Mouse (Mus musculus): ENCODE measurements around the gene Fam129b. TPM values are rescaled to one million over a fixed set of nuclear protein-coding genes. Genes with fewer than 3 reads are reported as not detected.

Gene Fam129b
- polyA plus RNA-seq, 1 experiment: 47.0 TPM

- TF ChIP-seq POLR2A (IDR thresholded peaks at IDR 0.05; ENCODE audit: borderline replicate concordance, extremely low read depth, insufficient read depth, insufficient read length, poor library complexity, severe bottlenecking) (no peak), CTCF (IDR thresholded peaks at IDR 0.05; ENCODE audit: borderline replicate concordance, extremely low read depth, insufficient read depth, insufficient read length) (peak; percentile 100)
- peak; percentile 95 for DNase-seq (ENCODE audit: low read depth)
Measured at GRCm38 (mm10) chr2:32912210-32912804, 36.4 kb downstream of the Fam129b start.

- TF ChIP-seq CTCF (IDR thresholded peaks at IDR 0.05; ENCODE audit: borderline replicate concordance, extremely low read depth, insufficient read depth, insufficient read length): no peak
- no peak for TF ChIP-seq POLR2A (IDR thresholded peaks at IDR 0.05; ENCODE audit: borderline replicate concordance, extremely low read depth, insufficient read depth, insufficient read length, poor library complexity, severe bottlenecking)
- no peak for DNase-seq (ENCODE audit: low read depth)
Measured at GRCm38 (mm10) chr2:32914362-32914761, 38.4 kb downstream of the Fam129b start.

- peak; percentile 42 for DNase-seq (ENCODE audit: low read depth)
- TF ChIP-seq POLR2A (IDR thresholded peaks at IDR 0.05; ENCODE audit: borderline replicate concordance, extremely low read depth, insufficient read depth, insufficient read length, poor library complexity, severe bottlenecking) (no peak), CTCF (IDR thresholded peaks at IDR 0.05; ENCODE audit: borderline replicate concordance, extremely low read depth, insufficient read depth, insufficient read length) (no peak)
Measured at GRCm38 (mm10) chr2:32914896-32915295, 39.0 kb downstream of the Fam129b start.

GRCm38 (mm10) chr2:32917526-32917925 is 41.6 kb downstream of the Fam129b start:
- TF ChIP-seq CTCF (IDR thresholded peaks at IDR 0.05; ENCODE audit: borderline replicate concordance, extremely low read depth, insufficient read depth, insufficient read length) (no peak), POLR2A (IDR thresholded peaks at IDR 0.05; ENCODE audit: borderline replicate concordance, extremely low read depth, insufficient read depth, insufficient read length, poor library complexity, severe bottlenecking) (no peak)
- DNase-seq (ENCODE audit: low read depth): no peak

DNA sequence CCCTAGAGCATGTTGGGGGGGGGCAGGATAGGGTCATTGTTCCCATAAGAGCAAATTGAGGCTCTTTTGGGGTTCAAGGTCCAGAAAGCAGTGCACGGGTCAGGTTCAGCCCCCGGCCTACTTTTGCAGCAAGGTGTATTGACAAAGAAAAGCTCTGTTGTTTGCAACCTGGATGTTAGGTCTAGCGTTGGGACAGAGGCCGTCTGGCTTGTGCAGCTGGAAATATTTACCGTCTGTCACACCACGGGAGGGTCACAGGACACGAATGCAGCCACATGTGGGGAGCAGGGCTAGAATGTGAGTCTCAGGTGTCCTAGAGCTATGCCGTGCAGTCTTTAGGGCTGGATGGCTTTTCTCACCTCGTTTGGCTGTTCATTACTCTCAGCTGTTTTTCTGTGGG is 42.5 kb downstream of the Fam129b start:
- TF ChIP-seq POLR2A (IDR thresholded peaks at IDR 0.05; ENCODE audit: borderline replicate concordance, extremely low read depth, insufficient read depth, insufficient read length, poor library complexity, severe bottlenecking) (no peak), CTCF (IDR thresholded peaks at IDR 0.05; ENCODE audit: borderline replicate concordance, extremely low read depth, insufficient read depth, insufficient read length) (no peak)
- no peak for DNase-seq (ENCODE audit: low read depth)

GRCm38 (mm10) chr2:32921235-32921634 is 45.3 kb downstream of the Fam129b start:
- TF ChIP-seq CTCF (IDR thresholded peaks at IDR 0.05; ENCODE audit: borderline replicate concordance, extremely low read depth, insufficient read depth, insufficient read length) (no peak), POLR2A (IDR thresholded peaks at IDR 0.05; ENCODE audit: borderline replicate concordance, extremely low read depth, insufficient read depth, insufficient read length, poor library complexity, severe bottlenecking) (no peak)
- DNase-seq (ENCODE audit: low read depth): no peak

DNA sequence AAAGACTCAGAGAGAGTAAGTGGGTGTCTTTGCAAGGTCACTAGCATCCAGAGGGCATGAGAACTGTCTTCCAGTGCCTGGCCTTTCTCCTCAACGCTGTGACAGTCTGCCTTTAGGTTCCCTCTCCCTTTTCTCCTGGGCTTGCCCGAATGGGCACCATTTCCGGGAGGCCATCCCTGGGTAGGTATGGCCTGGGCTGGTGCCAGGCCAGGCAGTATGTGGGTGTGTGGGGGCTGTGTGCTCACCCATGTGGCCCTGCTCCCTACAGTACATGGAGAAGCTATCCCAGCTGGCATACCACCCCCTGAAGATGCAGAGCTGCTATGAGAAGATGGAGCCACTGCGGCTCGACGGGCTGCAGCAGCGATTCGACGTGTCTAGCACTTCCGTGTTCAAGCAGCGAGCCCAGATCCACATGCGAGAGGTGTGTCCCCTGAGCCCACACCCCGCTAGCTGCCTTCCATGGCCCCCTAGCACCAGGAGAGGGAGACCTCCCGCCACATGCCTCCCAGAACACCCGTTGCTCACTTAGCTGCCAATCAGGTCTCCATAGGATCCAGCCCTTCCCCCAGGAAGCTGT is 46.0 kb downstream of the Fam129b start:
- TF ChIP-seq POLR2A (IDR thresholded peaks at IDR 0.05; ENCODE audit: borderline replicate concordance, extremely low read depth, insufficient read depth, insufficient read length, poor library complexity, severe bottlenecking): no peak
- TF ChIP-seq CTCF (IDR thresholded peaks at IDR 0.05; ENCODE audit: borderline replicate concordance, extremely low read depth, insufficient read depth, insufficient read length): no peak

GRCm38 (mm10) chr2:32922564-32922963 is 46.6 kb downstream of the Fam129b start:
- no peak for DNase-seq (ENCODE audit: low read depth)
- TF ChIP-seq POLR2A (IDR thresholded peaks at IDR 0.05; ENCODE audit: borderline replicate concordance, extremely low read depth, insufficient read depth, insufficient read length, poor library complexity, severe bottlenecking): no peak

More for the DNA sequence above, 46.0 kb downstream of the Fam129b start:
- no peak for DNase-seq (ENCODE audit: low read depth)

DNA sequence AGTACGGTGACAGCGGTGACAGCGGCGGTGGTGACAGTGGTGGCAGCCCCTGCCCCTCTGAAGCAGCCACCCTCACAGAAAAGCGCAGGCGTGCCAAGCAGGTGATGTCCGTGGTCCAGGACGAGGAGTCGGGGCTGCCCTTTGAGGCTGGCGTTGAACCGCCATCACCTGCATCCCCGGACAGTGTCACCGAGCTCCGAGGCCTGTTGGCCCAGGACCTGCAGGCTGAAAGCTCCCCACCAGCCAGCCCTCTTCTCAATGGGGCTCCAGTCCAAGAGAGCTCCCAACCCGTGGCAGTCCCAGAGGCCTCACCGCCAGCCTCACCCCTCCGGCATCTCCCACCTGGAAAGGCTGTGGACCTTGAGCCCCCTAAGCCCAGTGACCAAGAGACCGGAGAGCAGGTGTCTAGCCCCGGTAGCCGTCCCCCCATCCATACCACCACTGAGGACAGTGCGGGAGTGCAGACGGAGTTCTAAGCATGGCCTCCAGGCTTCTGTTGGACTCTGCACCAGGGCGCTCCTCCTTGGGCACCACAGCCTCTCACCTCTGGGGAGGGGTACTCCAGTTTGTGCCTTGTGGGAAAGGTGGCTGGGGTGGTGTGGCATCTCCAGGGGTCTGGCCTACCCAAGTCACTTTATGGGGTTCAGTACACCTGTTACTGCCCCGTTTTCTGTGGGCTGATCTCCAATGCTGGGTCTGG is 47.8 kb downstream of the Fam129b start:
- DNase-seq (ENCODE audit: low read depth): no peak
- TF ChIP-seq CTCF (IDR thresholded peaks at IDR 0.05; ENCODE audit: borderline replicate concordance, extremely low read depth, insufficient read depth, insufficient read length): no peak
- no peak for TF ChIP-seq POLR2A (IDR thresholded peaks at IDR 0.05; ENCODE audit: borderline replicate concordance, extremely low read depth, insufficient read depth, insufficient read length, poor library complexity, severe bottlenecking)

- no peak for DNase-seq (ENCODE audit: low read depth)
- TF ChIP-seq POLR2A (IDR thresholded peaks at IDR 0.05; ENCODE audit: borderline replicate concordance, extremely low read depth, insufficient read depth, insufficient read length, poor library complexity, severe bottlenecking): no peak
- no peak for TF ChIP-seq CTCF (IDR thresholded peaks at IDR 0.05; ENCODE audit: borderline replicate concordance, extremely low read depth, insufficient read depth, insufficient read length)
Measured at GRCm38 (mm10) chr2:32924306-32924844, 48.5 kb downstream of the Fam129b start.

- TF ChIP-seq POLR2A (IDR thresholded peaks at IDR 0.05; ENCODE audit: borderline replicate concordance, extremely low read depth, insufficient read depth, insufficient read length, poor library complexity, severe bottlenecking) (no peak), CTCF (IDR thresholded peaks at IDR 0.05; ENCODE audit: borderline replicate concordance, extremely low read depth, insufficient read depth, insufficient read length) (no peak)
- no peak for DNase-seq (ENCODE audit: low read depth)
Measured at GRCm38 (mm10) chr2:32926330-32927075, 50.6 kb downstream of the Fam129b start.
